ENCODE assay signal across 9 mouse cellular contexts in genomic region chr4:130838585-130838984, GRCm38 (mm10). TPM values are rescaled to one million over a fixed set of nuclear protein-coding genes. Genes with fewer than 3 reads are reported as not detected.
DNase-seq lines count a peak whose midpoint lies in the region; TF ChIP-seq lines count a peak whose summit lies in the region.
"Had no signal": no experiment of that assay in that cellular context is flagged by ENCODE, and none has a peak within 500 bp of the region (broad histone marks: within the 10 kb centered on the region; RNA-seq: fewer than 3 reads in every experiment).

No protein-coding gene starts in this region.

- intact Hi-C loops in left cerebral cortex, adult 2 months (cut with DNase I), result no loop called here
- intact Hi-C loops in left cerebral cortex, postnatal 4 days (cut with DNase I), result no loop called here
- intact Hi-C loops in heart, postnatal 36 days (cut with DNase I), result no loop called here

- peak; percentile 23 to 28 for DNase-seq in adrenal gland, postnatal 36 days
- no peak for DNase-seq in adrenal gland, postnatal 25 days
- DNase-seq in left cerebral cortex, adult 2 months (ENCODE audit: extremely low spot score in 1 of 2, low spot score in 2 of 2), result no peak
- no peak for DNase-seq in left cerebral cortex, postnatal 4 days
- DNase-seq in kidney, postnatal 14 days, result peak; percentile 55
- DNase-seq in retina, postnatal 1 day, result peak; percentile 71
- no peak for DNase-seq in heart, postnatal 36 days
- DNase-seq in spleen, adult 12 weeks (ENCODE audit: low spot score), result no peak

- no peak for TF ChIP-seq CTCF in left cerebral cortex, adult 2 months (IDR thresholded peaks at IDR 0.05)

- no peak overlapping the region for H3K4me3 ChIP-seq in left cerebral cortex, adult 2 months
- H3K4me3 ChIP-seq: erythroblast, embryonic 14.5 days had no signal

- H3K27ac ChIP-seq in left cerebral cortex, adult 2 months, result peak overlapping the region; percentile 17; the same call in 1 of the 2 replicates

RNA-seq across cellular contexts. Expression of gene Sdc3, which starts 46.2 kb away (rescaled TPM):
- 100 to 1,000 TPM; 294 to 435 TPM for total RNA-seq in adrenal gland, postnatal 36 days (2021)
- total RNA-seq in adrenal gland, postnatal 25 days (2021), result 425 and 496 TPM in 2 replicates
- total RNA-seq in left cerebral cortex, adult 2 months (2021), result 100 to 1,000 TPM; 136 to 167 TPM
- 100 to 1,000 TPM; 455 to 494 TPM for total RNA-seq in left cerebral cortex, postnatal 4 days (2021)
- 10 to 100 TPM; 35.5 to 46.0 TPM for total RNA-seq in heart, postnatal 36 days (2021)

Comparison
In these comparisons a context has a peak if more than half of its experiments do, and no peak if none do; other contexts are left out.
1. DNase-seq: peak in adrenal gland, postnatal 36 days (2 of 2), kidney, postnatal 14 days (single experiment) and retina, postnatal 1 day (single experiment); none in adrenal gland, postnatal 25 days (single experiment), left cerebral cortex, adult 2 months (0 of 2), left cerebral cortex, postnatal 4 days (single experiment), heart, postnatal 36 days (0 of 2) and spleen, adult 12 weeks (single experiment).